Mouse (Mus musculus) ES-E14 (cell line): ENCODE data around the gene Rasgef1b.

Source experiments
- CHD2 ChIP-seq: IDR thresholded peaks from 2 replicates; pipeline ENCODE4 v1.6.1; 2014; ENCODE audit warnings: mild to moderate bottlenecking, low read depth, low read length, inconsistent platforms
- ZC3H11A ChIP-seq: IDR thresholded peaks from 2 replicates; pipeline ENCODE4 v1.6.1; 2012; ENCODE audit warnings: low read depth, mild to moderate bottlenecking, inconsistent platforms, low read length, borderline replicate concordance
- ZNF384 ChIP-seq: IDR thresholded peaks from 2 replicates; pipeline ENCODE4 v1.6.1; 2012; ENCODE audit warnings: low read depth, low read length, inconsistent platforms

DNA sequence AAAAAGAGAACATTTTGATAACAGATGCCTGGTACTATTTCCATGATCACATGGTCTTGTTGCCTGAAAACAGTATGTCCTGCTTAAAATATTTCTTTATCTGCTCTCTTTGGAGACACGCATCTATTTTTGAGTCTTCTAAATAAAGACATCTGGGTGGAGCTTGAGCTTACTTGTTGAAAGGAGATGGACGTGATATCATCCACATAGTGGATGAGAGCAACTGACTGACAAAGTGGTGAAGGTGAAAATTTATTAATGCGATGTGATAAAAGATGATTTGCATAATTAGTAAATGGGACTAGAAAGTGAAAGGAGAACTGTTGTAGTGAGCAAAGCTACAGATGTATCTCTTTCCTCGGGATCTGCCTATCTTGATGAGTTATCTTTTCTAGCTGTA lies 257.1 kb downstream of the Rasgef1b start:
- TF ChIP-seq CHD2 = no peak
- no peak for TF ChIP-seq ZNF384
- no peak for TF ChIP-seq ZC3H11A
